Mouse (Mus musculus) cerebellum, adult 2 months (tissue): ENCODE measurements around the gene Rmnd5a. TPM values are rescaled to one million over a fixed set of nuclear protein-coding genes. Genes with fewer than 3 reads are reported as not detected.

Source experiments
- DNase-seq, 2 experiments: peaks; one replicate each; pipeline ENCODE4 v3.0.0; 2021
- H3K27ac ChIP-seq: fragments of 200-500 bp; 2 replicates; pipeline ENCODE4 v1.5.1; 2012; ENCODE audit warnings: low read length, control low read depth, inconsistent platforms; ENCODE audit not compliant: insufficient read depth
- H3K27me3 ChIP-seq: fragments of 200-500 bp; 2 replicates; pipeline ENCODE4 v1.6.1; 2012; ENCODE audit warnings: inconsistent platforms, mild to moderate bottlenecking, low read length, moderate library complexity; ENCODE audit not compliant: control insufficient read depth, insufficient read depth
- H3K4me1 ChIP-seq: fragments of 200-500 bp; 2 replicates; pipeline ENCODE4 v1.6.1; 2011; ENCODE audit warnings: low read length; ENCODE audit not compliant: control insufficient read depth, insufficient read depth
- H3K4me3 ChIP-seq: fragments of 200-500 bp; replicated peaks from 2 replicates; pipeline ENCODE3; 2011; ENCODE audit warnings: mild to moderate bottlenecking, low read depth, low read length, control low read depth; ENCODE audit not compliant: insufficient read depth
- CTCF ChIP-seq: fragments of 200-500 bp; IDR thresholded peaks from 2 replicates; pipeline ENCODE4 v1.5.1; 2011; ENCODE audit warnings: low read depth, mild to moderate bottlenecking, control low read depth, low read length, moderate library complexity, borderline replicate concordance; ENCODE audit not compliant: insufficient read depth
- POLR2A ChIP-seq: fragments of 200-500 bp; IDR thresholded peaks from 2 replicates; pipeline ENCODE4 v1.6.1; 2011; ENCODE audit warnings: low read length, control low read depth, borderline replicate concordance; ENCODE audit not compliant: insufficient read depth
- WGBS: fragments of 180-500 bp; shearing (Covaris S2); methylation state at CpG from one replicate; pipeline ENCODE4 v1.1.7; 2018; 5-methylcytosine and 5-hydroxymethylcytosine counted together
- polyA plus RNA-seq: library from polyadenylated mRNA; depleted of rRNA; stranded (reverse); fragments of >200 nt; gene quantifications from 2 replicates; pipeline ENCODE4 v1.2.3, GENCODE M21; 2012

Rmnd5a gene
- polyA plus RNA-seq, 1 experiment, result 110 TPM

DNA sequence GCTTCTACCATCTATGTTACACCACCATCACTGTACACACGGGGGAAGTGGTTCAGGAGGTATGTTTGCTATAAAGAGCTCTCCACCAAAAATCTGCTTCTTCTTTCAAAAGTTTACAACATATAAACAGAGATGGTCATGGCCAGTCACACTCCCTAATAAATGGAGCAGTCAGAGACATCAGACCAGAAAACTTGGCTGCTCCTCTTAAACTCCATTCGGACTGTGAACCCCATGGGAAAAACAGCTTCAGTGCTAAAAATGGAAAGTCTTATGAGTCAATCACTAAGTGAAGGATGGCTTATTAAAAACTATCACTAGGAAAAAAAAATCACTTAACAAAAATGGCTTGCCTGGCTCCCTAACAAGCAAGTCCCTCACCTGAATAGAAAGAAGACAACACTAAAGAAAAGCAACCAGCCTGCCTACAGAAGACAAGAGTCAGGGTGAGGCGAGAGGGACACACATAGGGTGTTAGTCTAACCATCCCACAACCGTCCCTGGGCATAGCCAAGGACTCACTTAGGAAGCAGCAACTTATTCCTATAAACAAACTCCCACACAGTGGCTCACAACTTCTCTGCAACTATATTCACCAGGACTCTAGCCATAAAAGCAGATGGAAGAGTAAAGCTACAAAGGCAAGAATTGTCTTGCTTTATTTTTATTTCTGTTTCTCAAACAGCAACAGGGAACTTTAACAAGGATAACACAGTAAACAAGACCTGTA, 12.3 kb downstream of the Rmnd5a start:
- Histone ChIP-seq H3K27ac (no peak overlapping the region), H3K4me1 (peaks cover 6% of the 10 kb centered on the region), H3K27me3 (no peaks in the 10 kb centered on the region), H3K4me3 (no peak overlapping the region)
- DNase-seq, result no peak
- no peak for TF ChIP-seq CTCF
- TF ChIP-seq POLR2A, result no peak
- 61% methylated on average over 4 of the region's 4 CpGs for WGBS

DNA sequence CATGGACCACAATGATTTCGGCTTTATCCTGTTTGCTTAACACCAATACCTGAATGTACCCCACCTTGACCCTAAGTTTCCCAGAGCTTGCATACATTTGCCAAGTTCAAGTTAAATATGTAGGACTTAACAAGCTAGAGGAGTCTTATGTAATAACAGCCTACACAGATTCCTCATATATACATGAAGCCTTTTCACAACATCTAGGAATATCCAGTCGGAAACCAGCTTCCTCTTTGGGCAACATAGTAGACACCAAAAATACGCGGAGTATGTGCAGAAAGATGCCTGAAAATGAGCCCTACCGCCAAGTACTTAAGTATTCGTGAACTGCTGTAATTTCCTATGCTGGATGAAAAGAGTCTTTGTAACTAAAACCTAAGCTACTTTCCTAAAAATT, 14.8 kb downstream of the Rmnd5a start:
- H3K27ac ChIP-seq, result no peak overlapping the region
- no peak overlapping the region for H3K4me3 ChIP-seq
- H3K27me3 ChIP-seq, result no peaks in the 10 kb centered on the region
- no peak for DNase-seq
- H3K4me1 ChIP-seq, result peaks cover 3% of the 10 kb centered on the region; the same call in 1 of the 2 replicates
- TF ChIP-seq CTCF, result no peak
- TF ChIP-seq POLR2A, result no peak
- WGBS, result 86% methylated on average over 6 of the region's 6 CpGs

DNA sequence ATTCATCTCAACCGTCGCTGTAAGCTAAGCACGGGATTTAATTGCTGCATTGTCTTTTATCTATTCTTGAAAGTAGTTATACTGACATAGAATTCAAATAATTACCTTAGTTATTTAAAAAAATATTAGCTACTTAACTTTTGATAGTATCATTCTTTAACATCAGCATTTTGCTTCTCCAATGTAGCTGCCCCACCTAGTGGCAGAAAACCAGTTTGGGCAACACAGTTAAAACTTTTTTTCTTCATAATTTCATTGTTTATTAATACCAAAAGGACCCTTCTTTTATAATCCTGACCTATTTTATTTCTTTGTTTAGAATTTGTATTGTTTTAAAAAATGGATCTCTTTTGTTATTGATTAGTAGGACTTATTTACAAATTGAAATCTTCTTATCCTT, 17.3 kb downstream of the Rmnd5a start:
- 0 out of 2 replicates have a peak, but pooled peaks cover 3% of the 10 kb centered on the region for H3K4me1 ChIP-seq
- no peak overlapping the region for H3K4me3 ChIP-seq
- H3K27me3 ChIP-seq, result no peaks in the 10 kb centered on the region
- H3K27ac ChIP-seq, result no peak overlapping the region
- no peak for DNase-seq
- TF ChIP-seq CTCF, result no peak
- no peak for TF ChIP-seq POLR2A
- 89% methylated on average over 3 of the region's 3 CpGs for WGBS

- Histone ChIP-seq H3K27me3 (no peaks in the 10 kb centered on the region), H3K27ac (no peak overlapping the region), H3K4me3 (no peak overlapping the region), H3K4me1 (0 out of 2 replicates have a peak, but pooled peaks cover 3% of the 10 kb centered on the region)
- 34% methylated on average over 3 of the region's 3 CpGs for WGBS
- no peak for DNase-seq
- TF ChIP-seq CTCF (no peak), POLR2A (no peak)
Observed at GRCm38 (mm10) chr6:71422162-71422561, 18.3 kb downstream of the Rmnd5a start.

DNA sequence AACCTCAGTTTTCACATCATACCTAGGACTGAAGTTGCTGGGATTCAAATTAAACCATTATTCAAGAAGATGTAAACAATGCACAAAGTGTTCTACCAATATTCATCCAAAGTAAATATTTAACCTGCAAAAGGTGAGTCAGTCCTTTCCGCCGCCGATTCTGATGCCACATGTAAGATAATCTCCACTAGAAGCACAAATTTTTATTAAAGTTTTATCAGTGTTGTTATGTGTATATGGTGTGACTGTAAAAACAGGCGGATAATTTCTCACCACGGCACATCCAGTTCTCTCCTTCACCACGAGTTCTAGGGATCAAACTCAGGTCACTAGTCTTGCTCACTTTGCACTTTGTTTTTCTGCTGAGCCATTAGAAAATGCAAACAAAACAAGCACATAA, 19.6 kb downstream of the Rmnd5a start:
- 94% methylated on average over 6 of the region's 6 CpGs for WGBS
- no peaks in the 10 kb centered on the region for H3K27me3 ChIP-seq
- TF ChIP-seq CTCF (no peak), POLR2A (no peak)

DNA sequence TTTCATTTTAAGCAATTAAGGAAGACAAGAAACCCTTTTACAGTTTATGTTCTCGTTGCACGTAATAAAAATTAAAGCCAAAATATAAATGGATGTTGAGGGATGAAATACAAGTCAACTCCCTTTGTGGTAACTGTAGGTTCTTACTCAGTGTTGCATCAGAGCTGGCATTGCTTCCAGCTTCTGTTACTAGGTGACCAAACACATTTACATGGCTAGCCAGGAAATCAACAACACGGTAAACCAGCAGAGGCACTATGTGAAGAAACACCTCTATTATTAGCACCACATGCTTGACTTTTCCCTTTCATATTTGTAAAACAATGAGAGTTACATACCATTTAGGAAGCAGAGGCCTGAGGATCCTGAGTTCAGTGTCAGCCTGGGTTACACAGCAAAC, 21.6 kb downstream of the Rmnd5a start:
- Histone ChIP-seq H3K4me1 (peaks cover 12% of the 10 kb centered on the region), H3K27me3 (no peaks in the 10 kb centered on the region), H3K4me3 (no peak overlapping the region), H3K27ac (no peak overlapping the region)
- TF ChIP-seq POLR2A, result no peak
- no peak for DNase-seq
- WGBS, result 67% methylated on average over 3 of the region's 3 CpGs

More for the DNA sequence above, 19.6 kb downstream of the Rmnd5a start:
- Histone ChIP-seq H3K4me1 (0 out of 2 replicates have a peak, but pooled peaks cover 3% of the 10 kb centered on the region), H3K4me3 (no peak overlapping the region), H3K27ac (no peak overlapping the region)
- DNase-seq, result no peak

DNA sequence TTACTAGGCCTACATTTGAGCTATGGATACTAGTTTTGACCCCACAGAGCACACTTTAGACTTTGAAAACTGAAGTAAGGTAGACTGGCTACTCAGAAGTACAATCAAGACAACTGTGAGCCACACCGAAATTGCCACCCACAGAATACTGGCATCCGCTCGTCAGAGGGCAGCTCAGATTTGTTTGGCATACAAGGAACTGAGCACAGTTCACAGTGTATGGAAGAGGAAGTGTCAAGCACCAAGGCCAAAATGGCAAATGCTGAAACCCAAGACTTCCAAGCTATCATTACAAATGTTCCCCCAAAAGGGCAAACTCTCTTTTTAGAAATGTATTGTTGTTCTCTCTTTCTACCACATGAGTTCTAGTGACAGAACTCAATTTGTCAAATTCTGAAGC, 25.0 kb downstream of the Rmnd5a start:
- DNase-seq, result peak in 1 of 2 experiments; percentile 38
- 21% methylated on average over 3 of the region's 3 CpGs for WGBS
- H3K27ac ChIP-seq, result peak overlapping the region; percentile 43; the same call in 1 of the 2 replicates
- H3K27me3 ChIP-seq, result no peaks in the 10 kb centered on the region
- no peak overlapping the region for H3K4me3 ChIP-seq
- peaks cover 15% of the 10 kb centered on the region for H3K4me1 ChIP-seq
- TF ChIP-seq CTCF (no peak), POLR2A (no peak)

- Histone ChIP-seq H3K4me1 (peaks cover 15% of the 10 kb centered on the region), H3K27me3 (no peaks in the 10 kb centered on the region), H3K27ac (peak overlapping the region; percentile 50; the same call in 1 of the 2 replicates), H3K4me3 (no peak overlapping the region)
- WGBS, result 14% methylated on average over 4 of the region's 4 CpGs
- TF ChIP-seq POLR2A, result no peak
- peak; percentile 67 to 83 for DNase-seq
Observed at GRCm38 (mm10) chr6:71414624-71415023, 25.8 kb downstream of the Rmnd5a start.
